Mouse (Mus musculus) lung, postnatal 0 days (tissue): ENCODE measurements around the gene Psmd2.

Experiments
- CTCF ChIP-seq: IDR thresholded peaks from 2 replicates; pipeline ENCODE4 v1.5.1; 2016; ENCODE audit warnings: antibody characterized with exemption, mild to moderate bottlenecking
- EP300 ChIP-seq: IDR thresholded peaks from 2 replicates; pipeline ENCODE4 v1.6.1; 2016; ENCODE audit warnings: antibody characterized with exemption, mild to moderate bottlenecking, control low read depth

DNA sequence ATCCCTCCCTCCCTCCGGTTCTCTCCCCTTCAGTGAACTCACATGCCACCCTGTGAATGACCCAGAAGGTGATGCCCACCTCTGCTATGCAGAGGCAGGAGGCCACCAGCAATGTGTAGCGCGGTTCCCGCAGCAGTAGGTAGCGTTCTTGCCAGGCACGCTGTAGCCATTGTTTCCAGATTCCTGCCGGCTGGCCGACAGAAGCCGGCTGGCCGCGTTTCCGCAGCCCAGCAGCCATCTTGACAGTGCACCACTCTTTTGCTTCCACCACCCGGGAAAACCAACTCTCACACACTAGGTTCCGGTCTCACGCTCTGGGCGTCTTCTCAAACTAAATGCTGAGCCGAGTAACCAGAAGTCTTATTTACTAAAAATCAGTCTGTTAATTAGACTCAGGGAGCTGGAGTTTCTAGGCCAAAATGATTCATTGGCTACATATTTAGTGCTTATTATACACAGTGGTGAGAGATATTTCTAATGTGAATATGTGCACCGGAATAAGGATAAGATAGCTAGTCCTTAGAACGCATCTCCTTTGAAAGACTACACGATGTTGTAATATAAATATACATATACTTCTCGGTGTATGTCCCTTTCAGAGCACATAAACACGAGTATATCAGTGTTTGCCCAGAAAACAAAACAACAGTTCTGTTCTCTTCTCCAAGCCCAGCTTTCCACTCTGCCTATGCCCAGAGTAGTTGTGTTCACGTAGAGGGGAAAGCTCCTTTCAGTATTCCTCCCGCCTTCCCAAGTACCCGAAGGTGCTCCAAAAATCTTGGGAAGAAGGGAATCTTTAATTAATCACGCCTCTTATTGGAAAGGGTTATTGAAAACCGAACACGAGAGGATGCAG is 40.7 kb upstream of the Psmd2 start:
- TF ChIP-seq EP300 (no peak), CTCF (no peak)
